Mouse (Mus musculus) left cerebral cortex, adult 8-10 months (tissue): ENCODE data around the gene Lcat. TPM values are rescaled to one million over a fixed set of nuclear protein-coding genes. Genes with fewer than 3 reads are reported as not detected.

Experiments
- DNase-seq, 2 experiments: peaks; one replicate each; pipeline ENCODE4 v3.0.0; 2022; ENCODE audit warnings: low spot score in 2 of 2
- microRNA-seq, 2 experiments: library from miRNA; unstranded; fragments of <30 nt; microRNA quantifications; one replicate each; pipeline ENCODE4 v1.2.0; 2022
- total RNA-seq, 4 experiments: library from RNA; stranded (reverse); gene quantifications; 2 replicates each; pipeline ENCODE4 v1.2.4; 2022

Gene Lcat
- total RNA-seq, 4 experiments from 2014 or later: 19.5 to 27.1 (median 23.5) TPM

DNA sequence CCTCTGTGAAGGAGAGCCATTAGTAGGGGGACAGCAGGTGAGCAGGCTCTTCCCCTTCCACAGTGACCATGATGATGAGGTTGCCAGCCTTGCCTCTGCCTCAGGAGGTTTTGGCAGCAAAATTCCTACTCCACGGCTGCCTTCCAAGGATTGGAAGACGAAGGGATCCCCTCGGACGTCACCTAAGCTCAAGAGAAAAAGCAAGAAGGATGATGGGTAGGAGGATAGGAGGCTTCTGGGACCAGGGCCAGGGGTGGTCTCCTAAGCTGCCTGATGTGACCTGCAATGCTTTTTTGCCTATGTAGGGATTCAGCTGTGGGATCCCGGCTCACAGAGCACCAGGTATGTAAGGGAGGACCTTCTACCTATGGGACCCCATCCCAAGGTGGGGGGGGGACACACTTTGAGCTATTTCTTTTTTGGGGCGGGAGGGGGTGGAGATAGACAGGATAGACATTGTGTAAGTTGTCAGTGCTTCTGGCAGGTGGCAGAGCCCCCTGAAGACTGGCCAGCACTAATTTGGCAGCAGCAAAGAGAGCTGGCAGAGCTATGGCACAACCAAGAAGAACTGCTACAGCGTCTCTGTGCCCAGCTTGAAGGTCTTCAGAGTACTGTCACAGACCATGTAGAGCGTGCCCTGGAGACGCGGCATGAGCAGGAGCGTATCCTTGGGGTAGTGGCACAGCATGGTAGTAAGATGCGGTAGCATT lies 53.3 kb downstream of the Lcat start:
- DNase-seq: no peak

Small RNA genes within 50 kb of the gene (microRNA-seq; reads per million reads assigned to microRNA genes)
- gene Mir7074: 0 to 0.21 reads per million in 2 experiments

Other genes with a start within 250 kb of the Lcat start
- gene Acd, start 242.3 kb downstream of the Lcat start, total RNA-seq: 10 to 100 TPM; 49.0 to 53.8 (median 50.9) TPM
- gene Pard6a, start 242.2 kb downstream of the Lcat start, total RNA-seq: 10 to 100 TPM; 34.7 to 42.3 (median 39.2) TPM
- gene 4933405L10Rik, start 235.7 kb downstream of the Lcat start, total RNA-seq: under 1 TPM in 2 of 4 experiments, not detected in 2; 0.44 to 0.46 TPM
- gene Enkd1, start 235.2 kb downstream of the Lcat start, total RNA-seq: 10 to 100 TPM in 1 of 4 experiments, 1 to 10 TPM in 3; 9.0 to 11.2 (median 9.3) TPM
- gene Gfod2, start 184.7 kb downstream of the Lcat start, total RNA-seq: 10 to 100 TPM; 14.5 to 21.4 (median 18.3) TPM
- 10 to 100 TPM; 20.1 to 24.4 (median 22.4) TPM for gene Ranbp10, start 116.0 kb downstream of the Lcat start, total RNA-seq
- gene Tsnaxip1, start 115.7 kb downstream of the Lcat start, total RNA-seq: under 1 TPM in 1 of 4 experiments, not detected in 3; 0.16 TPM
- gene Cenpt, start 90.1 kb downstream of the Lcat start, total RNA-seq: 10 to 100 TPM; 14.4 to 17.8 (median 16.0) TPM
- gene Thap11, start 88.2 kb downstream of the Lcat start, total RNA-seq: 10 to 100 TPM; 36.8 to 41.5 (median 37.4) TPM
- gene Nutf2, start 82.8 kb downstream of the Lcat start, total RNA-seq: 10 to 100 TPM; 19.8 to 39.6 (median 23.2) TPM
- 10 to 100 TPM; 56.5 to 64.4 (median 62.9) TPM for gene Edc4, start 62.5 kb downstream of the Lcat start, total RNA-seq
- gene Nrn1l, start 49.8 kb downstream of the Lcat start, total RNA-seq: 1 to 10 TPM; 4.3 to 5.6 (median 4.9) TPM
- 10 to 100 TPM in 1 of 4 experiments, 1 to 10 TPM in 3; 8.5 to 11.2 (median 9.1) TPM for gene Pskh1, start 42.9 kb downstream of the Lcat start, total RNA-seq
- 1 to 10 TPM in 1 of 4 experiments, under 1 TPM in 2, not detected in 1; 0.67 to 1.2 (median 0.98) TPM for gene Ctrl, start 9.5 kb downstream of the Lcat start, total RNA-seq
- 10 to 100 TPM; 82.5 to 92.6 (median 90.1) TPM for gene Psmb10, start 4.9 kb downstream of the Lcat start, total RNA-seq
- gene Slc12a4, start 22.7 kb upstream of the Lcat start, total RNA-seq: 10 to 100 TPM; 18.8 to 23.8 (median 20.6) TPM
- under 1 TPM in 1 of 4 experiments, not detected in 3; 0.23 TPM for gene Dpep3, start 36.0 kb upstream of the Lcat start, total RNA-seq
- 10 to 100 TPM; 18.0 to 23.1 (median 20.5) TPM for gene Dus2, start 48.0 kb upstream of the Lcat start, total RNA-seq
- gene Dpep2nb, start 62.6 kb upstream of the Lcat start, total RNA-seq: under 1 TPM in 1 of 4 experiments, not detected in 3; 0.57 TPM
- 10 to 100 TPM; 13.9 to 16.8 (median 14.8) TPM for gene Ddx28, start 68.5 kb upstream of the Lcat start, total RNA-seq
- gene Nfatc3, start 115.5 kb upstream of the Lcat start, total RNA-seq: 10 to 100 TPM; 12.9 to 15.5 (median 14.7) TPM
- under 1 TPM in 3 of 4 experiments, not detected in 1; 0.19 to 0.87 (median 0.70) TPM for gene Esrp2, start 193.6 kb upstream of the Lcat start, total RNA-seq
- 10 to 100 TPM; 23.4 to 31.5 (median 26.9) TPM for gene Pla2g15, start 207.0 kb upstream of the Lcat start, total RNA-seq
- 10 to 100 TPM; 18.6 to 27.4 (median 23.4) TPM for gene Slc7a6, start 225.5 kb upstream of the Lcat start, total RNA-seq